Mouse (Mus musculus): ENCODE results near the gene Olfr1337. TPM values are rescaled to one million over a fixed set of nuclear protein-coding genes. Genes with fewer than 3 reads are reported as not detected.
"Not testable (repeated sequence)": the region's sequence is repeated elsewhere in the genome, so short reads cannot be mapped to it uniquely, and the experiment has no call there.

Gene Olfr1337
- polyA plus RNA-seq (2012; rRNA removed): not detected in 2 replicates

DNA sequence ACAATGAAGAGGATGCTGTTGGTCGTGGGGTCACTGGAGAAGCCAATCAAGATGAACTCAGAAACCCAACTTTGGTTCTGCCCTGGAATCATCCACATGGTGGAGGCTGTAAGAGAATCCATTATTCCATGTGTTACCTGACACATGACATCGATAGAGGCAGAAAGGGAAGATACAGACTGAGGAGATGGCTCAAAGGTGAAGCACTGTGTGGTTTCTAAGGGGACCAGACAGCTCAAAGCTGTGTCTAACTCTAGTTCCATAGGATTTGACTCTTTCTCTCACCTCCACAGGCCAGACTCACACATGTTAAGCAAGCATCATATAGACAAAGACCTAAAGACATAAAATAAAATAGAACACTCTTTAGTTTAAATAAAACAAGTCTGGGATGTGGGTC lies at the start of gene Olfr1337:
Gene Olfr1337, minus strand, starts transcription at position 101 of the 400 bp plus-strand sequence.
- no peak within 1 kb of the TSS for H3K4me3 ChIP-seq (ENCODE audit: insufficient read depth, low read depth, low read length)
- H3K4me1 ChIP-seq (ENCODE audit: control insufficient read depth, insufficient read depth, low read length): no peaks in the 10 kb centered on the region
- no peak within 1 kb of the TSS for H3K27ac ChIP-seq (ENCODE audit: insufficient read depth, low read depth, low read length)
- H3K36me3 ChIP-seq (ENCODE audit: control insufficient read depth, insufficient read depth, low read length): no peaks in the 10 kb centered on the region
- no peak for TF ChIP-seq CTCF (conservative IDR thresholded peaks at IDR 0.05; ENCODE audit: insufficient read depth, insufficient read length, low read depth, low read length)
- no peak for TF ChIP-seq POLR2A (IDR thresholded peaks at IDR 0.05; ENCODE audit: low read depth, low read length)
- DNase-seq: no peak
- WGBS: 79% methylated on average over 2 of the region's 2 CpGs
- H3K27me3 ChIP-seq (replicated peaks; ENCODE audit: control insufficient read depth, insufficient read depth, low read length): no peaks in the 10 kb centered on the region

DNA sequence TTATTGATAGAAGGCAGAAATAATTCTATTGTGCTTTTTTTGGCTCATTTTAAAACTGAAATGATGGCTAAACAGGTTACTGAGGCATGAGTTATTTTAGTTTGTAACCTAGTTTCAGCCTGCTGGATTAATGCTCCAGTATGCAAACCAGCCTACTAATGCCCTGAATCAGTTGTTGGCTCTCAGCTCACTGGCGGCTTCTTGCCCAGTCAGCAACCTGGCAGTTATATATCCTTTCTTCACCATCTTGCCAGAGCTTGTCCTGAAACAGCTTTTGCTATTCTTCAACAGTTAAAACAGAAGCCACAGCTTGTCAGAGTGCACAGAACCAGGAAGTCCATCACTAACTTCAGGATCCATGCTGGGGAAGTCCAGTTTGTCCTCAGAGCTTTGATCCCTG lies 36.5 kb upstream of the Olfr1337 start:
- H3K27me3 ChIP-seq (replicated peaks; ENCODE audit: control insufficient read depth, insufficient read depth, low read length): no peaks in the 10 kb centered on the region
- no peak for DNase-seq
- TF ChIP-seq CTCF (conservative IDR thresholded peaks at IDR 0.05; ENCODE audit: insufficient read depth, insufficient read length, low read depth, low read length): no peak
- no peak for TF ChIP-seq POLR2A (IDR thresholded peaks at IDR 0.05; ENCODE audit: low read depth, low read length)
- no peaks in the 10 kb centered on the region for H3K36me3 ChIP-seq (ENCODE audit: control insufficient read depth, insufficient read depth, low read length)
- no peaks in the 10 kb centered on the region for H3K4me1 ChIP-seq (ENCODE audit: control insufficient read depth, insufficient read depth, low read length)
- no peak overlapping the region for H3K4me3 ChIP-seq (ENCODE audit: insufficient read depth, low read depth, low read length)
- WGBS: 83% methylated on average over 1 of the region's 1 CpGs
- no peak overlapping the region for H3K27ac ChIP-seq (ENCODE audit: insufficient read depth, low read depth, low read length)

DNA sequence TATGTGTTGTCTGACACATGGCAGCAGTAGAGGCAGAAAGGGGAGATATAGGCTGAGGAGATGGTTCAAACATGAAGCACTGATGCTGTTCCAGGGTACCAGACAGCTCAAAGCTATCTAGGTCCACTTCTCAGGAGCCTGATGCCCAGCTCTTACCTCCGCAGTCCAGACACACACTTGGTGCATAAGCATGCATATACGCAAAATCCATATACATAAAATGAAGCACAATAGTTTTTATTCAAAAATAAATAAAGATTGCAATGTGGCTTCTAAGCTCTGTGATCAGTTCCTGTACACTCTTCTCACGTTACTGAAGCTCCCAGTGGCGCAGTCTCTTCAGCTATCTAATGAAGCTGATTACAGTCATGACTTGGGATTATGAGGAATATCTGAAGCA lies 27.5 kb upstream of the Olfr1337 start, which contains the start of gene Olfr1335:
Gene Olfr1335, minus strand, starts transcription at position 101 of the 400 bp plus-strand sequence.
- WGBS: 89% methylated on average over 4 of the region's 4 CpGs
- H3K4me1 ChIP-seq (ENCODE audit: control insufficient read depth, insufficient read depth, low read length): no peaks in the 10 kb centered on the region

GRCm38 (mm10) chr4:118792796-118793195 lies 10.4 kb upstream of the Olfr1337 start:
- not testable (repeated sequence) for H3K4me1 ChIP-seq (ENCODE audit: control insufficient read depth, insufficient read depth, low read length); DNase-seq; H3K4me3 ChIP-seq (ENCODE audit: insufficient read depth, low read depth, low read length); H3K36me3 ChIP-seq (ENCODE audit: control insufficient read depth, insufficient read depth, low read length); H3K27ac ChIP-seq (ENCODE audit: insufficient read depth, low read depth, low read length); H3K27me3 ChIP-seq (replicated peaks; ENCODE audit: control insufficient read depth, insufficient read depth, low read length)

More for the DNA sequence above, 27.5 kb upstream of the Olfr1337 start, which contains the start of gene Olfr1335:
- DNase-seq: no peak
- no peaks in the 10 kb centered on the region for H3K36me3 ChIP-seq (ENCODE audit: control insufficient read depth, insufficient read depth, low read length)
- no peak within 1 kb of the TSS for H3K4me3 ChIP-seq (ENCODE audit: insufficient read depth, low read depth, low read length)
- H3K27me3 ChIP-seq (replicated peaks; ENCODE audit: control insufficient read depth, insufficient read depth, low read length): no peaks in the 10 kb centered on the region
- no peak within 1 kb of the TSS for H3K27ac ChIP-seq (ENCODE audit: insufficient read depth, low read depth, low read length)
- TF ChIP-seq POLR2A (IDR thresholded peaks at IDR 0.05; ENCODE audit: low read depth, low read length): no peak
- TF ChIP-seq CTCF (conservative IDR thresholded peaks at IDR 0.05; ENCODE audit: insufficient read depth, insufficient read length, low read depth, low read length): no peak

GRCm38 (mm10) chr4:118758637-118759036 lies 23.7 kb downstream of the Olfr1337 start, which contains the start of gene Olfr1338:
Gene Olfr1338, minus strand, starts transcription at chr4:118758737.
- no peaks in the 10 kb centered on the region for H3K27me3 ChIP-seq (replicated peaks; ENCODE audit: control insufficient read depth, insufficient read depth, low read length)
- H3K36me3 ChIP-seq (ENCODE audit: control insufficient read depth, insufficient read depth, low read length): no peaks in the 10 kb centered on the region
- no peaks in the 10 kb centered on the region for H3K4me1 ChIP-seq (ENCODE audit: control insufficient read depth, insufficient read depth, low read length)
- TF ChIP-seq CTCF (conservative IDR thresholded peaks at IDR 0.05; ENCODE audit: insufficient read depth, insufficient read length, low read depth, low read length): no peak
- TF ChIP-seq POLR2A (IDR thresholded peaks at IDR 0.05; ENCODE audit: low read depth, low read length): no peak
- no peak for DNase-seq
- no peak within 1 kb of the TSS for H3K27ac ChIP-seq (ENCODE audit: insufficient read depth, low read depth, low read length)
- H3K4me3 ChIP-seq (ENCODE audit: insufficient read depth, low read depth, low read length): no peak within 1 kb of the TSS
- WGBS: 78% methylated on average over 1 of the region's 1 CpGs

GRCm38 (mm10) chr4:118741881-118742280 lies 40.5 kb downstream of the Olfr1337 start:
- Histone ChIP-seq H3K27ac (ENCODE audit: insufficient read depth, low read depth, low read length) (no peak overlapping the region), H3K4me3 (ENCODE audit: insufficient read depth, low read depth, low read length) (no peak overlapping the region), H3K4me1 (ENCODE audit: control insufficient read depth, insufficient read depth, low read length) (no peaks in the 10 kb centered on the region), H3K36me3 (ENCODE audit: control insufficient read depth, insufficient read depth, low read length) (no peaks in the 10 kb centered on the region), H3K27me3 (replicated peaks; ENCODE audit: control insufficient read depth, insufficient read depth, low read length) (no peaks in the 10 kb centered on the region; the same call in 1 of the 2 replicates)
- 16% methylated on average over 16 of the region's 16 CpGs for WGBS
- no peak for DNase-seq
- TF ChIP-seq CTCF (conservative IDR thresholded peaks at IDR 0.05; ENCODE audit: insufficient read depth, insufficient read length, low read depth, low read length) (no peak), POLR2A (IDR thresholded peaks at IDR 0.05; ENCODE audit: low read depth, low read length) (no peak)

- Histone ChIP-seq H3K27ac (ENCODE audit: insufficient read depth, low read depth, low read length) (no peak overlapping the region), H3K36me3 (ENCODE audit: control insufficient read depth, insufficient read depth, low read length) (no peaks in the 10 kb centered on the region), H3K27me3 (replicated peaks; ENCODE audit: control insufficient read depth, insufficient read depth, low read length) (no peaks in the 10 kb centered on the region; the same call in 1 of the 2 replicates), H3K4me3 (ENCODE audit: insufficient read depth, low read depth, low read length) (no peak overlapping the region), H3K4me1 (ENCODE audit: control insufficient read depth, insufficient read depth, low read length) (no peaks in the 10 kb centered on the region)
- no peak for DNase-seq
- 9% methylated on average over 11 of the region's 11 CpGs for WGBS
- TF ChIP-seq CTCF (conservative IDR thresholded peaks at IDR 0.05; ENCODE audit: insufficient read depth, insufficient read length, low read depth, low read length): no peak
Observed at GRCm38 (mm10) chr4:118740988-118741698, 41.2 kb downstream of the Olfr1337 start.

Measured in kidney, adult 2 months (tissue).